In genomic region chr3:125849163-125849872, GRCm38 (mm10) we compare ENCODE assay signal across 10 mouse cellular contexts.
DNase-seq lines count a peak whose midpoint lies in the region; ATAC-seq lines count a peak whose summit lies in the region.
"Had no signal": no experiment of that assay in that cellular context is flagged by ENCODE, and none has a peak within 500 bp of the region (broad histone marks: within the 10 kb centered on the region; RNA-seq: fewer than 3 reads in every experiment).

No protein-coding gene starts in this region.

- no peak overlapping the region for H3K4me3 ChIP-seq in hindbrain, embryonic 13.5 days
- H3K4me3 ChIP-seq: embryonic facial prominence, embryonic 15.5 days; lung, embryonic 15.5 days had no signal

- no peaks in the 10 kb centered on the region for H3K36me3 ChIP-seq in hindbrain, embryonic 13.5 days
- H3K36me3 ChIP-seq: embryonic facial prominence, embryonic 15.5 days; lung, embryonic 15.5 days had no signal

- no peaks in the 10 kb centered on the region for H3K4me1 ChIP-seq in hindbrain, embryonic 13.5 days (replicated peaks)
- H3K4me1 ChIP-seq: embryonic facial prominence, embryonic 15.5 days; lung, embryonic 15.5 days had no signal

- no peak overlapping the region for H3K27ac ChIP-seq in hindbrain, embryonic 13.5 days
- H3K27ac ChIP-seq: embryonic facial prominence, embryonic 15.5 days; lung, embryonic 15.5 days had no signal

- 29% methylated on average over 6 of the region's 6 CpGs for WGBS in hindbrain, embryonic 13.5 days

- DNase-seq in layer of hippocampus, adult 18-20 months (ENCODE audit: low spot score in 2 of 2), result peak; percentile 3 to 58
- DNase-seq in layer of hippocampus, adult 8-10 months (ENCODE audit: low spot score in 2 of 2), result no peak
- peak; percentile 82 for DNase-seq in NIH3T3 (ENCODE audit: low read depth)
- peak; percentile 55 to 71 for DNase-seq in cerebellum, postnatal 14 days
- DNase-seq in lung, postnatal 14 days, result peak; percentile 15
- peak; percentile 10 for DNase-seq in thymus, postnatal 4 days
- no peak for DNase-seq in frontal cortex, postnatal 25 days (ENCODE audit: low spot score in 2 of 2)

- H3K4me2 ChIP-seq in hindbrain, embryonic 13.5 days, result no peak overlapping the region
- H3K4me2 ChIP-seq: embryonic facial prominence, embryonic 15.5 days; lung, embryonic 15.5 days had no signal

- H3K9me3 ChIP-seq in hindbrain, embryonic 13.5 days, result no peaks in the 10 kb centered on the region
- H3K9me3 ChIP-seq: embryonic facial prominence, embryonic 15.5 days; lung, embryonic 15.5 days had no signal

- no peaks in the 10 kb centered on the region for H3K27me3 ChIP-seq in hindbrain, embryonic 13.5 days
- H3K27me3 ChIP-seq: embryonic facial prominence, embryonic 15.5 days; lung, embryonic 15.5 days had no signal

- H3K9ac ChIP-seq in hindbrain, embryonic 13.5 days, result no peak overlapping the region
- H3K9ac ChIP-seq: embryonic facial prominence, embryonic 15.5 days; lung, embryonic 15.5 days had no signal

- 0 out of 2 replicates have a peak, but pooled peaks have one; percentile 36 for ATAC-seq in hindbrain, embryonic 13.5 days (ENCODE audit: low FRiP score)

Comparison
In these comparisons a context has a peak if more than half of its experiments do, and no peak if none do; other contexts are left out.
1. DNase-seq: peak in layer of hippocampus, adult 18-20 months (2 of 2), NIH3T3 (single experiment), cerebellum, postnatal 14 days (2 of 2), lung, postnatal 14 days (single experiment) and thymus, postnatal 4 days (single experiment); none in layer of hippocampus, adult 8-10 months (0 of 2) and frontal cortex, postnatal 25 days (0 of 2).